Comparison of ENCODE assay signal across 23 mouse cellular contexts in genomic region chr3:103001595-103001994, GRCm38 (mm10). TPM values are rescaled to one million over a fixed set of nuclear protein-coding genes. Genes with fewer than 3 reads are reported as not detected.
"Had no signal": no experiment of that assay in that cellular context is flagged by ENCODE, and none has a peak within 500 bp of the region (broad histone marks: within the 10 kb centered on the region; RNA-seq: fewer than 3 reads in every experiment).

No protein-coding gene starts in this region.

- H3K9me3 ChIP-seq: neural tube, embryonic 13.5 days; neural tube, embryonic 15.5 days; stomach, embryonic 15.5 days had no signal

- H3K27ac ChIP-seq: neural tube, embryonic 13.5 days; neural tube, embryonic 15.5 days; stomach, embryonic 15.5 days; stomach, postnatal 0 days had no signal

- H3K27me3 ChIP-seq: neural tube, embryonic 13.5 days; neural tube, embryonic 15.5 days; stomach, embryonic 15.5 days had no signal

- H3K9ac ChIP-seq: neural tube, embryonic 13.5 days; neural tube, embryonic 15.5 days; stomach, embryonic 15.5 days had no signal

- H3K4me2 ChIP-seq: neural tube, embryonic 13.5 days; neural tube, embryonic 15.5 days; stomach, embryonic 15.5 days had no signal

- H3K4me3 ChIP-seq: neural tube, embryonic 13.5 days; neural tube, embryonic 15.5 days; stomach, embryonic 15.5 days had no signal

- DNase-seq: retina, postnatal 1 day; right cerebral cortex, adult 18-20 months; right cerebral cortex, postnatal 14 days; right cerebral cortex, postnatal 25 days; right cerebral cortex, postnatal 4 days; spleen, adult 18-20 months; thymus, adult 18-20 months; thymus, adult 2 months; thymus, postnatal 14 days; thymus, postnatal 25 days; thymus, postnatal 36 days; thymus, postnatal 4 days had no signal

RNA-seq across cellular contexts. Expression of gene Nr1h5, which starts 37.7 kb away (rescaled TPM):
- total RNA-seq: neutrophil, adult 5-6 weeks had no signal
- polyA plus RNA-seq: neural tube, embryonic 14.5 days; small intestine, adult 2 months; spleen, adult 2 months; stomach, embryonic 14.5 days; stomach, postnatal 0 days; thymus, postnatal 0 days; urinary bladder, adult 2 months had no signal
